Mouse (Mus musculus): ENCODE results near the gene Gbp6.
A peak's percentile ranks its signal among the peaks of the same experiment; 100 is the strongest.
"Not testable (repeated sequence)": the region's sequence is repeated elsewhere in the genome, so short reads cannot be mapped to it uniquely, and the experiment has no call there.

The Gbp6 gene

GRCm38 (mm10) chr5:105293226-105294165 lies at the start of gene Gbp6, which contains the start of gene Gm43302:
TSS of gene Gbp6 (minus strand) at chr5:105293698.
TSS of gene Gm43302 (minus strand) at chr5:105293695.
- not testable (repeated sequence) for H3K4me3 ChIP-seq (replicated peaks; ENCODE audit: low read length); H3K27me3 ChIP-seq (ENCODE audit: insufficient read depth, low read length); H3K9me3 ChIP-seq (ENCODE audit: low read length); H3K4me1 ChIP-seq (replicated peaks; ENCODE audit: low read depth, low read length); H3K36me3 ChIP-seq (ENCODE audit: insufficient read depth, low read length)

- Histone ChIP-seq H3K4me3 (replicated peaks; ENCODE audit: low read length) (no peak overlapping the region), H3K9me3 (ENCODE audit: low read length) (peaks cover 7% of the 10 kb centered on the region), H3K4me1 (replicated peaks; ENCODE audit: low read depth, low read length) (0 out of 2 replicates have a peak, but pooled peaks cover 3% of the 10 kb centered on the region), H3K36me3 (ENCODE audit: insufficient read depth, low read length) (no peaks in the 10 kb centered on the region), H3K27me3 (ENCODE audit: insufficient read depth, low read length) (no peaks in the 10 kb centered on the region)
- TF ChIP-seq POU5F1 (IDR thresholded peaks at IDR 0.05; ENCODE audit: borderline replicate concordance, low read length) (no peak), NANOG (IDR thresholded peaks at IDR 0.05; ENCODE audit: borderline replicate concordance, low read length) (no peak), CTCF (conservative IDR thresholded peaks at IDR 0.05; ENCODE audit: low read length) (no peak)
Measured at GRCm38 (mm10) chr5:105341281-105341680, 47.8 kb upstream of the Gbp6 start.

- TF ChIP-seq POU5F1 (IDR thresholded peaks at IDR 0.05; ENCODE audit: borderline replicate concordance, low read length) (no peak), CTCF (conservative IDR thresholded peaks at IDR 0.05; ENCODE audit: low read length) (no peak), NANOG (IDR thresholded peaks at IDR 0.05; ENCODE audit: borderline replicate concordance, low read length) (no peak)
- no peaks in the 10 kb centered on the region for H3K36me3 ChIP-seq (ENCODE audit: insufficient read depth, low read length)
- no peaks in the 10 kb centered on the region for H3K27me3 ChIP-seq (ENCODE audit: insufficient read depth, low read length)
- no peak overlapping the region for H3K4me3 ChIP-seq (replicated peaks; ENCODE audit: low read length)
- H3K9me3 ChIP-seq (ENCODE audit: low read length) = peaks cover 20% of the 10 kb centered on the region
- H3K4me1 ChIP-seq (replicated peaks; ENCODE audit: low read depth, low read length) = no peaks in the 10 kb centered on the region
Measured at GRCm38 (mm10) chr5:105322543-105322942, 29.0 kb upstream of the Gbp6 start.

- peak; percentile 19; the same call in 1 of the 2 replicates for TF ChIP-seq CTCF (conservative IDR thresholded peaks at IDR 0.05; ENCODE audit: low read length)
- no peak for TF ChIP-seq NANOG (IDR thresholded peaks at IDR 0.05; ENCODE audit: borderline replicate concordance, low read length)
- TF ChIP-seq POU5F1 (IDR thresholded peaks at IDR 0.05; ENCODE audit: borderline replicate concordance, low read length) = no peak
- Histone ChIP-seq H3K36me3 (ENCODE audit: insufficient read depth, low read length) (no peaks in the 10 kb centered on the region), H3K27me3 (ENCODE audit: insufficient read depth, low read length) (no peaks in the 10 kb centered on the region), H3K4me3 (replicated peaks; ENCODE audit: low read length) (no peak overlapping the region), H3K9me3 (ENCODE audit: low read length) (peaks cover 16% of the 10 kb centered on the region; the same call in 1 of the 2 replicates), H3K4me1 (replicated peaks; ENCODE audit: low read depth, low read length) (no peaks in the 10 kb centered on the region)
Measured at GRCm38 (mm10) chr5:105310941-105311340, 17.4 kb upstream of the Gbp6 start.

GRCm38 (mm10) chr5:105309148-105309547 lies 15.7 kb upstream of the Gbp6 start:
- H3K4me3 ChIP-seq (replicated peaks; ENCODE audit: low read length); H3K4me1 ChIP-seq (replicated peaks; ENCODE audit: low read depth, low read length); H3K27me3 ChIP-seq (ENCODE audit: insufficient read depth, low read length); H3K36me3 ChIP-seq (ENCODE audit: insufficient read depth, low read length): not testable (repeated sequence)
- H3K9me3 ChIP-seq (ENCODE audit: low read length) = peaks cover 23% of the 10 kb centered on the region

GRCm38 (mm10) chr5:105306946-105307345 lies 13.4 kb upstream of the Gbp6 start:
- H3K4me1 ChIP-seq (replicated peaks; ENCODE audit: low read depth, low read length); H3K36me3 ChIP-seq (ENCODE audit: insufficient read depth, low read length); H3K27me3 ChIP-seq (ENCODE audit: insufficient read depth, low read length); H3K4me3 ChIP-seq (replicated peaks; ENCODE audit: low read length): not testable (repeated sequence)
- H3K9me3 ChIP-seq (ENCODE audit: low read length) = peaks cover 23% of the 10 kb centered on the region

GRCm38 (mm10) chr5:105306159-105306581 lies 12.7 kb upstream of the Gbp6 start:
- TF ChIP-seq NANOG (IDR thresholded peaks at IDR 0.05; ENCODE audit: borderline replicate concordance, low read length) = no peak
- TF ChIP-seq CTCF (conservative IDR thresholded peaks at IDR 0.05; ENCODE audit: low read length) = no peak
- TF ChIP-seq POU5F1 (IDR thresholded peaks at IDR 0.05; ENCODE audit: borderline replicate concordance, low read length) = no peak
- H3K9me3 ChIP-seq (ENCODE audit: low read length) = peaks cover 23% of the 10 kb centered on the region
- H3K27me3 ChIP-seq (ENCODE audit: insufficient read depth, low read length) = no peaks in the 10 kb centered on the region

GRCm38 (mm10) chr5:105305671-105306070 lies 12.2 kb upstream of the Gbp6 start:
- H3K4me1 ChIP-seq (replicated peaks; ENCODE audit: low read depth, low read length); H3K36me3 ChIP-seq (ENCODE audit: insufficient read depth, low read length); H3K27me3 ChIP-seq (ENCODE audit: insufficient read depth, low read length); H3K4me3 ChIP-seq (replicated peaks; ENCODE audit: low read length): not testable (repeated sequence)
- H3K9me3 ChIP-seq (ENCODE audit: low read length) = peaks cover 19% of the 10 kb centered on the region

More at GRCm38 (mm10) chr5:105306159-105306581, 12.7 kb upstream of the Gbp6 start:
- Histone ChIP-seq H3K36me3 (ENCODE audit: insufficient read depth, low read length) (no peaks in the 10 kb centered on the region), H3K4me1 (replicated peaks; ENCODE audit: low read depth, low read length) (no peaks in the 10 kb centered on the region), H3K4me3 (replicated peaks; ENCODE audit: low read length) (no peak overlapping the region)

- no peak overlapping the region for H3K4me3 ChIP-seq (replicated peaks; ENCODE audit: low read length)
- H3K9me3 ChIP-seq (ENCODE audit: low read length) = peaks cover 7% of the 10 kb centered on the region
- no peaks in the 10 kb centered on the region for H3K4me1 ChIP-seq (replicated peaks; ENCODE audit: low read depth, low read length)
- H3K36me3 ChIP-seq (ENCODE audit: insufficient read depth, low read length) = no peaks in the 10 kb centered on the region
- H3K27me3 ChIP-seq (ENCODE audit: insufficient read depth, low read length) = no peaks in the 10 kb centered on the region
- TF ChIP-seq NANOG (IDR thresholded peaks at IDR 0.05; ENCODE audit: borderline replicate concordance, low read length) = no peak
- no peak for TF ChIP-seq CTCF (conservative IDR thresholded peaks at IDR 0.05; ENCODE audit: low read length)
- no peak for TF ChIP-seq POU5F1 (IDR thresholded peaks at IDR 0.05; ENCODE audit: borderline replicate concordance, low read length)
Measured at GRCm38 (mm10) chr5:105301963-105302362, 8.5 kb upstream of the Gbp6 start.
